Mouse (Mus musculus) small intestine, adult 2 months (tissue): ENCODE results near the gene Sytl4. TPM values are rescaled to one million over a fixed set of nuclear protein-coding genes. Genes with fewer than 3 reads are reported as not detected.

Source experiments
- H3K27ac ChIP-seq: fragments of 200-500 bp; 2 replicates; pipeline ENCODE4 v1.5.1; 2012; ENCODE audit warnings: low read depth, low read length, control low read depth, inconsistent platforms; ENCODE audit not compliant: insufficient read depth
- H3K27me3 ChIP-seq: fragments of 200-500 bp; 2 replicates; pipeline ENCODE4 v1.6.1; 2012; ENCODE audit warnings: mild to moderate bottlenecking, moderate library complexity, low read length, inconsistent platforms; ENCODE audit not compliant: control insufficient read depth, insufficient read depth
- H3K36me3 ChIP-seq: fragments of 200-500 bp; 2 replicates; pipeline ENCODE4 v1.6.1; 2012; ENCODE audit warnings: mild to moderate bottlenecking, low read length, control low read depth, inconsistent platforms; ENCODE audit not compliant: control insufficient read depth, insufficient read depth
- H3K4me1 ChIP-seq: fragments of 200-500 bp; 2 replicates; pipeline ENCODE4 v1.6.1; 2012; ENCODE audit warnings: low read length, inconsistent platforms, mixed read lengths; ENCODE audit not compliant: control insufficient read depth, insufficient read depth, insufficient read length
- H3K4me3 ChIP-seq: fragments of 200-500 bp; 2 replicates; pipeline ENCODE4 v1.5.1; 2012; ENCODE audit warnings: low read depth, mild to moderate bottlenecking, control low read depth, inconsistent platforms, low read length, moderate library complexity
- CTCF ChIP-seq: fragments of 200-500 bp; IDR thresholded peaks from 2 replicates; pipeline ENCODE4 v1.5.1; 2012; ENCODE audit warnings: low read depth, mild to moderate bottlenecking, control low read depth, inconsistent platforms, low read length, moderate library complexity, mixed read lengths; ENCODE audit not compliant: insufficient replicate concordance, insufficient read length; ENCODE audit errors: extremely low read depth
- POLR2A ChIP-seq: fragments of 200-500 bp; IDR thresholded peaks from 2 replicates; pipeline ENCODE4 v1.6.1; 2012; ENCODE audit warnings: low read depth, mild to moderate bottlenecking, control low read depth, inconsistent platforms, low read length, moderate library complexity
- WGBS: fragments of 180-500 bp; shearing (Covaris S2); methylation state at CpG from one replicate; pipeline ENCODE4 v1.1.7; 2018; 5-methylcytosine and 5-hydroxymethylcytosine counted together
- polyA plus RNA-seq: library from polyadenylated mRNA; depleted of rRNA; stranded (reverse); fragments of >200 nt; gene quantifications from 2 replicates; pipeline ENCODE4 v1.2.3, GENCODE M21; 2012

Sytl4 gene
- polyA plus RNA-seq, 1 experiment = 0.24 TPM

GRCm38 (mm10) chrX:133947427-133947826, 34.2 kb downstream of the Sytl4 start:
- WGBS = 21% methylated on average over 3 of the region's 3 CpGs
- Histone ChIP-seq H3K27ac (no peak overlapping the region), H3K27me3 (no peaks in the 10 kb centered on the region), H3K4me3 (no peak overlapping the region), H3K36me3 (no peaks in the 10 kb centered on the region), H3K4me1 (no peaks in the 10 kb centered on the region)
- TF ChIP-seq POLR2A (no peak), CTCF (peak; percentile 60; the same call in 1 of the 2 replicates)

GRCm38 (mm10) chrX:133939561-133939960, 42.1 kb downstream of the Sytl4 start:
- WGBS = 48% methylated on average over 1 of the region's 1 CpGs
- TF ChIP-seq POLR2A (no peak), CTCF (no peak)

GRCm38 (mm10) chrX:133936605-133937225, 44.9 kb downstream of the Sytl4 start:
- WGBS = 89% methylated on average over 4 of the region's 4 CpGs
- no peak overlapping the region for H3K27ac ChIP-seq
- TF ChIP-seq CTCF (no peak), POLR2A (no peak)
- no peak overlapping the region for H3K4me3 ChIP-seq
- H3K36me3 ChIP-seq = no peaks in the 10 kb centered on the region
- no peaks in the 10 kb centered on the region for H3K4me1 ChIP-seq
- no peaks in the 10 kb centered on the region for H3K27me3 ChIP-seq

More at GRCm38 (mm10) chrX:133939561-133939960, 42.1 kb downstream of the Sytl4 start:
- Histone ChIP-seq H3K4me3 (no peak overlapping the region), H3K4me1 (no peaks in the 10 kb centered on the region), H3K27me3 (no peaks in the 10 kb centered on the region), H3K27ac (no peak overlapping the region), H3K36me3 (no peaks in the 10 kb centered on the region)

GRCm38 (mm10) chrX:133931302-133932013, 50.2 kb downstream of the Sytl4 start:
- Histone ChIP-seq H3K27ac (no peak overlapping the region), H3K4me3 (no peak overlapping the region), H3K27me3 (no peaks in the 10 kb centered on the region), H3K4me1 (no peaks in the 10 kb centered on the region), H3K36me3 (no peaks in the 10 kb centered on the region)
- TF ChIP-seq POLR2A = no peak
- WGBS = 43% methylated on average over 12 of the region's 12 CpGs

GRCm38 (mm10) chrX:133926760-133927159, 54.9 kb downstream of the Sytl4 start:
- Histone ChIP-seq H3K27ac (no peak overlapping the region), H3K36me3 (no peaks in the 10 kb centered on the region), H3K27me3 (no peaks in the 10 kb centered on the region), H3K4me3 (no peak overlapping the region), H3K4me1 (no peaks in the 10 kb centered on the region)
- TF ChIP-seq POLR2A (no peak), CTCF (no peak)
- WGBS = 62% methylated on average over 5 of the region's 5 CpGs

- H3K36me3 ChIP-seq = no peaks in the 10 kb centered on the region
- H3K4me3 ChIP-seq = no peak overlapping the region
- no peak overlapping the region for H3K27ac ChIP-seq
- no peaks in the 10 kb centered on the region for H3K27me3 ChIP-seq
- TF ChIP-seq POLR2A (no peak), CTCF (no peak)
- WGBS = 69% methylated on average over 4 of the region's 4 CpGs
- H3K4me1 ChIP-seq = no peaks in the 10 kb centered on the region
Observed at GRCm38 (mm10) chrX:133921187-133921586, 60.4 kb downstream of the Sytl4 start.

- WGBS = 25% methylated on average over 7 of the region's 7 CpGs
- no peaks in the 10 kb centered on the region for H3K27me3 ChIP-seq
- no peaks in the 10 kb centered on the region for H3K4me1 ChIP-seq
- no peak overlapping the region for H3K4me3 ChIP-seq
- no peaks in the 10 kb centered on the region for H3K36me3 ChIP-seq
- no peak overlapping the region for H3K27ac ChIP-seq
- TF ChIP-seq POLR2A = no peak
- no peak for TF ChIP-seq CTCF
Observed at GRCm38 (mm10) chrX:133914219-133914618, 67.4 kb downstream of the Sytl4 start.
